Mouse (Mus musculus): ENCODE measurements around the gene Gm28048. TPM values are rescaled to one million over a fixed set of nuclear protein-coding genes. Genes with fewer than 3 reads are reported as not detected.

Gm28048 gene
- polyA plus RNA-seq, 1 experiment from 2014 or later = 5.7 TPM

DNA sequence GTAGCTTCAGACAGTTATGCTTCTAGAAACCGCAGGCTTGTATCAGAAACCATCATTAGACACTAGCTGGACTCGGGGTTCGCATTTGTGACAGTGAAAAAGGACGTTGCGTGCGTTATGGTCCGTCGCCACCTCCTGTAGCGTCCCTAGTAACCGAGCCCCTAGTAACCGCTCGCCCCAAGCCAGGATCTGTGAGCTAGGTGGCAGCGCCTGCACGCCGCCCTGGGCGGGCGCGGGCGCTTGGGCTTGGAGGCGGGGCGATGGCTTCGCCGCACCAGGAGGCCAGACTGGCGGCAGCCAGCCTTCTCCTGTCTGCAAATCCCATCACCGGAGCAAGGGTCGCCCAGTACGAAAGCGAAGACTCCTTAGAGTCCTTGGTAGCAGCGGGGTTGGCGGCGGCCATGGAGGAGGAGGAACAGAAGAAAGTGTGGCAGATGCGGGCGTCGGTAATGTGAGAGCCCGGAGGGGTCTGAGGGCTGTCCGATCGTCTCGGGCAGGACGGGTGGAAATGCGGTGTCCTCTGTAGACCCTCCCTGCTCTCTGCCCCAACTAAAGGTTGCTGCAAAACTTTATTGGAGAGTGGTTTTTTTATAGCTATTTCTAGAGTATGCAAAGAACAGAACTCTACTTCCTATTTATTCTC lies 26.4 kb upstream of the Gm28048 start:
- H3K4me2 ChIP-seq (replicated peaks) = peak overlapping the region; percentile 64
- no peaks in the 10 kb centered on the region for H3K4me1 ChIP-seq
- peak; percentile 97 for ATAC-seq (ENCODE audit: low FRiP score)
- H3K27me3 ChIP-seq = no peaks in the 10 kb centered on the region
- no peaks in the 10 kb centered on the region for H3K9me3 ChIP-seq (replicated peaks)
- H3K9ac ChIP-seq = peak overlapping the region; percentile 77
- WGBS = under 1% methylated on average over 40 of the region's 40 CpGs
- peak overlapping the region; percentile 55 for H3K4me3 ChIP-seq
- H3K27ac ChIP-seq = peak overlapping the region; percentile 96
- peaks cover 16% of the 10 kb centered on the region for H3K36me3 ChIP-seq

GRCm38 (mm10) chr11:23007481-23008180 lies 25.7 kb upstream of the Gm28048 start, which contains the start of gene Fam161a:
Gene Fam161a, plus strand, starts transcription at chr11:23007531.
- 1% methylated on average over 22 of the region's 22 CpGs for WGBS
- Histone ChIP-seq H3K4me2 (replicated peaks) (peak within 1 kb of the TSS; percentile 64), H3K9me3 (replicated peaks) (no peaks in the 10 kb centered on the region), H3K27ac (peak within 1 kb of the TSS; percentile 96), H3K36me3 (peaks cover 18% of the 10 kb centered on the region), H3K4me3 (peak within 1 kb of the TSS; percentile 55), H3K9ac (peak within 1 kb of the TSS; percentile 77), H3K4me1 (no peaks in the 10 kb centered on the region), H3K27me3 (no peaks in the 10 kb centered on the region)
- peak; percentile 95 for ATAC-seq (ENCODE audit: low FRiP score)

- peak overlapping the region; percentile 96 for H3K27ac ChIP-seq
- peak; percentile 20; the same call in 1 of the 2 replicates for ATAC-seq (ENCODE audit: low FRiP score)
- H3K9ac ChIP-seq = peak overlapping the region; percentile 53
These were observed 25.2 kb upstream of the Gm28048 start for GRCm38 (mm10) chr11:23007166-23007480.

GRCm38 (mm10) chr11:23005276-23005675 lies 23.4 kb upstream of the Gm28048 start:
- Histone ChIP-seq H3K27me3 (no peaks in the 10 kb centered on the region), H3K4me3 (no peak overlapping the region), H3K9ac (no peak overlapping the region), H3K4me1 (no peaks in the 10 kb centered on the region), H3K4me2 (replicated peaks) (no peak overlapping the region), H3K36me3 (peaks cover 38% of the 10 kb centered on the region), H3K27ac (no peak overlapping the region), H3K9me3 (replicated peaks) (no peaks in the 10 kb centered on the region)
- WGBS = 80% methylated on average over 1 of the region's 1 CpGs
- ATAC-seq (ENCODE audit: low FRiP score) = no peak

More at GRCm38 (mm10) chr11:23007166-23007480, 25.2 kb upstream of the Gm28048 start:
- Histone ChIP-seq H3K4me3 (peak overlapping the region; percentile 55), H3K27me3 (no peaks in the 10 kb centered on the region), H3K4me2 (replicated peaks) (peak overlapping the region; percentile 64), H3K9me3 (replicated peaks) (no peaks in the 10 kb centered on the region), H3K36me3 (peaks cover 23% of the 10 kb centered on the region), H3K4me1 (no peaks in the 10 kb centered on the region)
- WGBS = 7% methylated on average over 6 of the region's 6 CpGs

GRCm38 (mm10) chr11:22998308-22998707 lies 16.4 kb upstream of the Gm28048 start:
- H3K27me3 ChIP-seq = no peaks in the 10 kb centered on the region
- no peak for ATAC-seq (ENCODE audit: low FRiP score)
- no peak overlapping the region for H3K4me3 ChIP-seq
- no peaks in the 10 kb centered on the region for H3K4me1 ChIP-seq
- H3K9me3 ChIP-seq (replicated peaks) = no peaks in the 10 kb centered on the region
- H3K4me2 ChIP-seq (replicated peaks) = no peak overlapping the region
- WGBS = 79% methylated on average over 1 of the region's 1 CpGs
- H3K27ac ChIP-seq = no peak overlapping the region
- peaks cover 77% of the 10 kb centered on the region for H3K36me3 ChIP-seq
- no peak overlapping the region for H3K9ac ChIP-seq

DNA sequence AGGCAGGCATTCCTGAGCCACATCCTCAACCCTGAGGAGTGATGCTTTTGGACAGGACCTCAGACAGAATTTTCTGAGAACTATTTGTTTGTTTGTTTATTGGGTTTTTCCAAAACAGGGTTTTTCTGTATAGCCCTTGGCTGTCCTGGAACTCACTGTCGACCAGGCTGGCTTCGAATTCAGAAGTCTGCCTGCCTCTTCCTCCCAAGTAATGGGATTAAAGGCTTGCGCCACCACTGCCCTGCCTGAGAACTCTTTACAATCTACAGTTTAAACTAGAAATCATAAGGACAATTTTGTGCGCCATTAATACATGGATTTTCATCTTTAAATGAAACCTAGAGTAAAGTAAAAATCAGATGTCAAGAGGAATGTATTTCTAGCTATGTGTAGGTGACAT lies 13.6 kb upstream of the Gm28048 start:
- Histone ChIP-seq H3K27ac (no peak overlapping the region), H3K4me3 (no peak overlapping the region), H3K36me3 (peaks cover 57% of the 10 kb centered on the region), H3K9me3 (replicated peaks) (no peaks in the 10 kb centered on the region), H3K27me3 (no peaks in the 10 kb centered on the region), H3K4me2 (replicated peaks) (no peak overlapping the region), H3K4me1 (peaks cover 12% of the 10 kb centered on the region), H3K9ac (no peak overlapping the region)
- no peak for ATAC-seq (ENCODE audit: low FRiP score)
- 95% methylated on average over 4 of the region's 4 CpGs for WGBS

DNA sequence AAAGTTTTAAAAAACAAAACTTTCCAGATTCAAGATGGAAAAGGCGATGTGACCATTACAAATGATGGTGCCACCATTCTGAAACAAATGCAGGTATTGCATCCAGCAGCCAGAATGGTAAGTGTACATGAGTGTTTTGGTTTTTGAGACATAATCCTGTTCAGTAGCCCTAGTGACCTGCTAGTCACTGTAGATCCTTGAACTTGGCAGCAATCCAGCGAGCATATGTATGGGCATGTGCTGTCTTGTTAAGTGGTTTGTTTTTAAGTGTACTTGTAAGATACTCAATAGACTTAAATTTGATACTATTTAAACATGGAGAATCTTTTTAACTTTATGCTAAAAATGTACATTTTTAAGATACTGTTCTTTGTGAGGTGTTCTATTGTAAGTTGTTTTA lies 12.4 kb upstream of the Gm28048 start:
- peaks cover 45% of the 10 kb centered on the region for H3K36me3 ChIP-seq
- H3K4me1 ChIP-seq = peaks cover 12% of the 10 kb centered on the region
- no peaks in the 10 kb centered on the region for H3K27me3 ChIP-seq
- no peak overlapping the region for H3K9ac ChIP-seq
- ATAC-seq (ENCODE audit: low FRiP score) = no peak
- H3K27ac ChIP-seq = no peak overlapping the region
- no peak overlapping the region for H3K4me2 ChIP-seq (replicated peaks)
- no peaks in the 10 kb centered on the region for H3K9me3 ChIP-seq (replicated peaks)
- WGBS = 97% methylated on average over 2 of the region's 2 CpGs
- H3K4me3 ChIP-seq = no peak overlapping the region

DNA sequence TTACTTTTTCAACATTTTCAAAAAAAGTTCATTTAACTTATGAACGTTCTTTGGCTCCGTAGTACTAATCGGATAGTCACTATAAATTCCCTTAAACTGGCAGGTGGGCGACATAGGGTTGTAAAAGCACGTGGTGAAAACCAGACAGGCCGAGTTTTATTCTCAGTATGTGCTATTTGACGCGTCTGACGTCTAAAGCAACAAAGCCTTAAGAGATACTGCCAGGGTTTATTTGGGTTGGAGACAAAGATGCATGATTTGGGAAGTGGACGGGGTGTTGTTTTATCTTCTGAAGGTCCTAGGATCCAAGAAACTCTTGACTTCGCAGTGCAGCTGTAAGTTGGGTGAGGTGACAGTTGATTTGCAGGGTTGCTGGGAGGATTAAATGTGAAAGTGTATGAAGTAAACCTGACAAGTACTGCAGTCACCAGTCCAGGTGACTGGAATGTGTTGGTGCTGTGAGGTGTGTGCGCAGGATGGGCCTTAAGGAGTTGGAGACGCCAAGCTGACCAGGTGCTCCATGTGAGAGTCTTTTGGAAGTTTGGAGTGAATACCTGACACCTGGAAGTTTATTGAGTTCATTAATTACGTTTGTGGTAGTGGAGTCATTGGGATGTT lies 9.4 kb upstream of the Gm28048 start:
- peak overlapping the region; percentile 93; the same call in 1 of the 2 replicates for H3K27ac ChIP-seq

GRCm38 (mm10) chr11:22990393-22991126 lies 8.7 kb upstream of the Gm28048 start, which contains the start of gene Cct4:
Gene Cct4, plus strand, starts transcription at chr11:22990519.
- no peaks in the 10 kb centered on the region for H3K9me3 ChIP-seq (replicated peaks)
- peak within 1 kb of the TSS; percentile 93 for H3K27ac ChIP-seq
- peak within 1 kb of the TSS; percentile 77 for H3K9ac ChIP-seq
- peaks cover 12% of the 10 kb centered on the region for H3K4me1 ChIP-seq
- H3K4me2 ChIP-seq (replicated peaks) = peak within 1 kb of the TSS; percentile 93
- H3K27me3 ChIP-seq = no peaks in the 10 kb centered on the region
- WGBS = under 1% methylated on average over 66 of the region's 66 CpGs
- peak; percentile 99 for ATAC-seq (ENCODE audit: low FRiP score)
- H3K4me3 ChIP-seq = peak within 1 kb of the TSS; percentile 76
- peaks cover 18% of the 10 kb centered on the region for H3K36me3 ChIP-seq

More for the DNA sequence above, 9.4 kb upstream of the Gm28048 start:
- 13% methylated on average over 14 of the region's 14 CpGs for WGBS
- no peaks in the 10 kb centered on the region for H3K9me3 ChIP-seq (replicated peaks)
- H3K4me2 ChIP-seq (replicated peaks) = peak overlapping the region; percentile 93
- peaks cover 24% of the 10 kb centered on the region for H3K36me3 ChIP-seq
- peak overlapping the region; percentile 76 for H3K4me3 ChIP-seq
- H3K9ac ChIP-seq = peak overlapping the region; percentile 77
- H3K27me3 ChIP-seq = no peaks in the 10 kb centered on the region
- H3K4me1 ChIP-seq = peaks cover 12% of the 10 kb centered on the region
- ATAC-seq (ENCODE audit: low FRiP score) = no peak

DNA sequence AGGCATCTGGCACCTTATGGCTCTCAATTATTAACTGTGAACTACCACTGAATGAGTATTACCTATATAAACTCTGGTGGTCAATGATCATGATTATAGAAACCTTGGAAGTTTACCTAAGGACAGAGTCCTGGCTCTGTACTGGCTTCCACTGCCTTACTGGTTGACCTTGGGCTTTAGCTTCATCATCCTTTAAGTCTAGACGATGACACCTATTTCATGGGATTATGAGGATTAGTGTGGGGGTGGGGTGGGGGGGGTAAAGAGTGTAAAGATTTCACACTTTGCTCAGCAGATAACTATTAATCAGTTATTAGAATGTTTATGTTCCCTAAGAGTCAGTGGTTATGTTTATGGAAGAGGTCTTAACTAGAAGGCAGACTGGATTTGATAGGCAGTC lies 7.9 kb upstream of the Gm28048 start:
- Histone ChIP-seq H3K27ac (peak overlapping the region; percentile 93), H3K9ac (peak overlapping the region; percentile 41), H3K36me3 (peaks cover 11% of the 10 kb centered on the region), H3K27me3 (no peaks in the 10 kb centered on the region), H3K4me3 (peak overlapping the region; percentile 76), H3K4me1 (peaks cover 12% of the 10 kb centered on the region), H3K4me2 (replicated peaks) (peak overlapping the region; percentile 93), H3K9me3 (replicated peaks) (no peaks in the 10 kb centered on the region)
- 62% methylated on average over 1 of the region's 1 CpGs for WGBS
- ATAC-seq (ENCODE audit: low FRiP score) = peak; percentile 12; the same call in 1 of the 2 replicates

DNA sequence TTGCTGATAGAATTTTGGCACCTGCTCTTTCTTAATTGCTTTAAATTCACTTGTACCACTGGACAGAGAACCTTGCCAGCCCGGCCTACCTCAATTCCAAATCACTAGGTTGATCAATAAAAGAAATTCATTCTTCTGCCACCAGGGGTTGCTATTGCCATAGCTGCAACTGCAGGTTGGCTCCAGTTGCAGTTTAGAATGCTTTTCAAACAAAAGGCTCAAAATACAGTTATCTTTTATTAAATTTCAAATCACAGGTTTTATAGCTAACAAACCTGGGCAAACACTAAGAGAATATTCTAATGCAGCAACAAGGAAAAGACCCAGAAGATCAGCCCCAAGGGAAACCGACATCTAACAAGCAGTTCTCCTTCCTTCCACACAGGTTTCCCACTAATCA lies 5.5 kb upstream of the Gm28048 start:
- Histone ChIP-seq H3K4me1 (peaks cover 12% of the 10 kb centered on the region), H3K27me3 (no peaks in the 10 kb centered on the region), H3K36me3 (no peaks in the 10 kb centered on the region), H3K9ac (no peak overlapping the region), H3K4me2 (replicated peaks) (no peak overlapping the region), H3K27ac (no peak overlapping the region), H3K4me3 (no peak overlapping the region), H3K9me3 (replicated peaks) (no peaks in the 10 kb centered on the region)
- 51% methylated on average over 2 of the region's 2 CpGs for WGBS
- ATAC-seq (ENCODE audit: low FRiP score) = no peak

- H3K36me3 ChIP-seq = no peaks in the 10 kb centered on the region
- no peaks in the 10 kb centered on the region for H3K27me3 ChIP-seq
- 78% methylated on average over 3 of the region's 3 CpGs for WGBS
- no peak overlapping the region for H3K27ac ChIP-seq
- no peak overlapping the region for H3K9ac ChIP-seq
- H3K4me2 ChIP-seq (replicated peaks) = no peak overlapping the region
- H3K4me1 ChIP-seq = peaks cover 9% of the 10 kb centered on the region
- no peaks in the 10 kb centered on the region for H3K9me3 ChIP-seq (replicated peaks)
- H3K4me3 ChIP-seq = no peak overlapping the region
- no peak for ATAC-seq (ENCODE audit: low FRiP score)
These were observed 3.6 kb upstream of the Gm28048 start for GRCm38 (mm10) chr11:22985510-22985909.

All from hindbrain, embryonic 12.5 days (tissue).